Mouse (Mus musculus): ENCODE data around the gene Magi3. TPM values are rescaled to one million over a fixed set of nuclear protein-coding genes. Genes with fewer than 3 reads are reported as not detected.
A peak's percentile ranks its signal among the peaks of the same experiment; 100 is the strongest.

The Magi3 gene
- polyA plus RNA-seq, 1 experiment from 2014 or later = 11.1 TPM

- H3K36me3 ChIP-seq (ENCODE audit: control insufficient read depth, insufficient read depth, low read length) = no peaks in the 10 kb centered on the region
- WGBS (ENCODE audit: insufficient replicate concordance) = 32% methylated on average over 7 of the region's 7 CpGs
- no peaks in the 10 kb centered on the region for H3K27me3 ChIP-seq (ENCODE audit: control insufficient read depth, insufficient read depth, low read length)
- H3K27ac ChIP-seq (ENCODE audit: low read depth, low read length) = no peak overlapping the region
- H3K4me3 ChIP-seq (ENCODE audit: low read depth, low read length) = no peak overlapping the region
- H3K4me2 ChIP-seq = no peak overlapping the region
- ATAC-seq (replicated peaks; ENCODE audit: insufficient number of reproducible peaks, low FRiP score, low TSS enrichment) = no peak
- 0 out of 2 replicates have a peak, but pooled peaks cover 3% of the 10 kb centered on the region for H3K9me3 ChIP-seq (replicated peaks; ENCODE audit: control insufficient read depth, low read length)
- no peak overlapping the region for H3K9ac ChIP-seq (ENCODE audit: low read depth, low read length)
- peaks cover 12% of the 10 kb centered on the region for H3K4me1 ChIP-seq (ENCODE audit: control insufficient read depth, insufficient read depth, low read length)
Measured at GRCm38 (mm10) chr3:104226731-104227130, 6.6 kb upstream of the Magi3 start.

GRCm38 (mm10) chr3:104221156-104221555, 982 bp upstream of the Magi3 start:
- no peaks in the 10 kb centered on the region for H3K36me3 ChIP-seq (ENCODE audit: control insufficient read depth, insufficient read depth, low read length)
- ATAC-seq (replicated peaks; ENCODE audit: insufficient number of reproducible peaks, low FRiP score, low TSS enrichment) = no peak
- no peaks in the 10 kb centered on the region for H3K27me3 ChIP-seq (ENCODE audit: control insufficient read depth, insufficient read depth, low read length)
- peak overlapping the region; percentile 68 for H3K4me2 ChIP-seq
- WGBS (ENCODE audit: insufficient replicate concordance) = 7% methylated on average over 11 of the region's 11 CpGs
- peak overlapping the region; percentile 90 for H3K27ac ChIP-seq (ENCODE audit: low read depth, low read length)
- 0 out of 2 replicates have a peak, but pooled peaks cover 3% of the 10 kb centered on the region for H3K9me3 ChIP-seq (replicated peaks; ENCODE audit: control insufficient read depth, low read length)
- peaks cover 6% of the 10 kb centered on the region; the same call in 1 of the 2 replicates for H3K4me1 ChIP-seq (ENCODE audit: control insufficient read depth, insufficient read depth, low read length)
- peak overlapping the region; percentile 93 for H3K4me3 ChIP-seq (ENCODE audit: low read depth, low read length)
- peak overlapping the region; percentile 72 for H3K9ac ChIP-seq (ENCODE audit: low read depth, low read length)

GRCm38 (mm10) chr3:104219531-104220294, 461 bp downstream of the Magi3 start:
- H3K9ac ChIP-seq (ENCODE audit: low read depth, low read length) = peak overlapping the region; percentile 94
- H3K27ac ChIP-seq (ENCODE audit: low read depth, low read length) = peak overlapping the region; percentile 96
- WGBS (ENCODE audit: insufficient replicate concordance) = under 1% methylated on average over 84 of the region's 107 CpGs
- peak; percentile 21; the same call in 1 of the 2 replicates for ATAC-seq (replicated peaks; ENCODE audit: insufficient number of reproducible peaks, low FRiP score, low TSS enrichment)
- peak overlapping the region; percentile 68 for H3K4me2 ChIP-seq
- peak overlapping the region; percentile 93 for H3K4me3 ChIP-seq (ENCODE audit: low read depth, low read length)
- 0 out of 2 replicates have a peak, but pooled peaks cover 3% of the 10 kb centered on the region for H3K9me3 ChIP-seq (replicated peaks; ENCODE audit: control insufficient read depth, low read length)
- peaks cover 6% of the 10 kb centered on the region; the same call in 1 of the 2 replicates for H3K4me1 ChIP-seq (ENCODE audit: control insufficient read depth, insufficient read depth, low read length)
- no peaks in the 10 kb centered on the region for H3K36me3 ChIP-seq (ENCODE audit: control insufficient read depth, insufficient read depth, low read length)
- no peaks in the 10 kb centered on the region for H3K27me3 ChIP-seq (ENCODE audit: control insufficient read depth, insufficient read depth, low read length)

GRCm38 (mm10) chr3:104218926-104219325, 1.2 kb downstream of the Magi3 start:
- Histone ChIP-seq H3K9me3 (replicated peaks; ENCODE audit: control insufficient read depth, low read length) (0 out of 2 replicates have a peak, but pooled peaks cover 3% of the 10 kb centered on the region), H3K27me3 (ENCODE audit: control insufficient read depth, insufficient read depth, low read length) (no peaks in the 10 kb centered on the region), H3K9ac (ENCODE audit: low read depth, low read length) (peak overlapping the region; percentile 94), H3K27ac (ENCODE audit: low read depth, low read length) (peak overlapping the region; percentile 96), H3K36me3 (ENCODE audit: control insufficient read depth, insufficient read depth, low read length) (no peaks in the 10 kb centered on the region), H3K4me2 (peak overlapping the region; percentile 68), H3K4me1 (ENCODE audit: control insufficient read depth, insufficient read depth, low read length) (peaks cover 6% of the 10 kb centered on the region; the same call in 1 of the 2 replicates), H3K4me3 (ENCODE audit: low read depth, low read length) (peak overlapping the region; percentile 93)
- 1% methylated on average over 15 of the region's 15 CpGs for WGBS (ENCODE audit: insufficient replicate concordance)
- no peak for ATAC-seq (replicated peaks; ENCODE audit: insufficient number of reproducible peaks, low FRiP score, low TSS enrichment)

GRCm38 (mm10) chr3:104189823-104190222, 30.4 kb downstream of the Magi3 start:
- Histone ChIP-seq H3K27ac (ENCODE audit: low read depth, low read length) (no peak overlapping the region), H3K4me3 (ENCODE audit: low read depth, low read length) (no peak overlapping the region), H3K36me3 (ENCODE audit: control insufficient read depth, insufficient read depth, low read length) (no peaks in the 10 kb centered on the region), H3K9ac (ENCODE audit: low read depth, low read length) (no peak overlapping the region), H3K4me1 (ENCODE audit: control insufficient read depth, insufficient read depth, low read length) (peaks cover 3% of the 10 kb centered on the region; the same call in 1 of the 2 replicates), H3K27me3 (ENCODE audit: control insufficient read depth, insufficient read depth, low read length) (no peaks in the 10 kb centered on the region), H3K9me3 (replicated peaks; ENCODE audit: control insufficient read depth, low read length) (no peaks in the 10 kb centered on the region), H3K4me2 (no peak overlapping the region)
- ATAC-seq (replicated peaks; ENCODE audit: insufficient number of reproducible peaks, low FRiP score, low TSS enrichment) = no peak
- WGBS (ENCODE audit: insufficient replicate concordance) = 53% methylated on average over 2 of the region's 2 CpGs

- no peaks in the 10 kb centered on the region for H3K9me3 ChIP-seq (replicated peaks; ENCODE audit: control insufficient read depth, low read length)
- no peak overlapping the region for H3K4me2 ChIP-seq
- no peaks in the 10 kb centered on the region for H3K27me3 ChIP-seq (ENCODE audit: control insufficient read depth, insufficient read depth, low read length)
- ATAC-seq (replicated peaks; ENCODE audit: insufficient number of reproducible peaks, low FRiP score, low TSS enrichment) = no peak
- no peak overlapping the region for H3K9ac ChIP-seq (ENCODE audit: low read depth, low read length)
- 84% methylated on average over 1 of the region's 1 CpGs for WGBS (ENCODE audit: insufficient replicate concordance)
- no peak overlapping the region for H3K27ac ChIP-seq (ENCODE audit: low read depth, low read length)
- H3K36me3 ChIP-seq (ENCODE audit: control insufficient read depth, insufficient read depth, low read length) = no peaks in the 10 kb centered on the region
- peaks cover 3% of the 10 kb centered on the region; the same call in 1 of the 2 replicates for H3K4me1 ChIP-seq (ENCODE audit: control insufficient read depth, insufficient read depth, low read length)
- no peak overlapping the region for H3K4me3 ChIP-seq (ENCODE audit: low read depth, low read length)
Measured at GRCm38 (mm10) chr3:104189234-104189633, 30.9 kb downstream of the Magi3 start.

GRCm38 (mm10) chr3:104184270-104184669, 35.9 kb downstream of the Magi3 start:
- WGBS (ENCODE audit: insufficient replicate concordance) = 75% methylated on average over 2 of the region's 2 CpGs
- Histone ChIP-seq H3K9me3 (replicated peaks; ENCODE audit: control insufficient read depth, low read length) (no peaks in the 10 kb centered on the region), H3K27ac (ENCODE audit: low read depth, low read length) (no peak overlapping the region), H3K4me1 (ENCODE audit: control insufficient read depth, insufficient read depth, low read length) (no peaks in the 10 kb centered on the region), H3K9ac (ENCODE audit: low read depth, low read length) (no peak overlapping the region), H3K4me3 (ENCODE audit: low read depth, low read length) (no peak overlapping the region), H3K27me3 (ENCODE audit: control insufficient read depth, insufficient read depth, low read length) (no peaks in the 10 kb centered on the region), H3K4me2 (no peak overlapping the region), H3K36me3 (ENCODE audit: control insufficient read depth, insufficient read depth, low read length) (no peaks in the 10 kb centered on the region)
- ATAC-seq (replicated peaks; ENCODE audit: insufficient number of reproducible peaks, low FRiP score, low TSS enrichment) = no peak

GRCm38 (mm10) chr3:104183656-104184055, 36.5 kb downstream of the Magi3 start:
- ATAC-seq (replicated peaks; ENCODE audit: insufficient number of reproducible peaks, low FRiP score, low TSS enrichment) = no peak
- 77% methylated on average over 2 of the region's 2 CpGs for WGBS (ENCODE audit: insufficient replicate concordance)
- Histone ChIP-seq H3K9me3 (replicated peaks; ENCODE audit: control insufficient read depth, low read length) (no peaks in the 10 kb centered on the region), H3K27me3 (ENCODE audit: control insufficient read depth, insufficient read depth, low read length) (no peaks in the 10 kb centered on the region), H3K4me3 (ENCODE audit: low read depth, low read length) (no peak overlapping the region), H3K4me2 (no peak overlapping the region), H3K4me1 (ENCODE audit: control insufficient read depth, insufficient read depth, low read length) (no peaks in the 10 kb centered on the region), H3K36me3 (ENCODE audit: control insufficient read depth, insufficient read depth, low read length) (peaks cover 2% of the 10 kb centered on the region; the same call in 1 of the 2 replicates), H3K9ac (ENCODE audit: low read depth, low read length) (no peak overlapping the region), H3K27ac (ENCODE audit: low read depth, low read length) (no peak overlapping the region)

Measured in heart, embryonic 11.5 days (tissue).